Mouse (Mus musculus) NIH3T3 (cell line): ENCODE results near the gene Camta2.

Experiments used
- DNase-seq: peaks from one replicate; pipeline ENCODE4 v3.0.0-alpha.2; 2012; ENCODE audit warnings: low read depth

The Camta2 gene

DNA sequence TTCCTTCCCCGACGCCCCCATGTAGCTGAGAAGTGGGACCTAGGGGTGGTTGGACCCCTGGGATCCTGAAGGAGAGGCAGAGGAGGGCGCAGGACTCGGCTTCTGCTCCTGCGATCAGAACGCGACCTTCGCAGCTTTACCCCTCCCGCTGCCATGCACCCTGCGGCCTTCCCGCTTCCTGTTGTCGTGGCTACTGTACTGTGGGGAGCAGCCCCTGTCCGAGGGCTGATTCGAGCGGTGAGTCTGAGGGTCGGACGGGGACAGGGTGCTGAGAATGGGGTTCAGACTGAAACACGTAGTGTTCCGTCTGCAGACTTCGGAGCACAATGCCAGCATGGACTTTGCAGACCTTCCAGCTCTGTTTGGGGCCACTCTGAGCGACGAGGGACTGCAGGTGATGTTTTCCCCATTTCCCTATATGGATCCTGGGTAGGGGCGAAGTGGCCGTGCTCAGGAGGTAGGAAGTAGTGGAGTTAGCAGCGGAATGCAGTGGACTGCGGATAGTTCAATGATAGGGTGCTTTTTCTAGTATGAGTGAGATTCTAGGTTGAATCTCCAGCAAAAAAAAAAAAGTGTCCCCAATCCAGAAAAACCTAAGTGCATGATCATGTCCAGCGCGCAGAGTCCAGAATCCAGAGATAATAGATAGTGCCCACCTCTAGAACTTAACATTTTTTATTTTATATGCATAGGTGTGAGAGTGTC is 40.0 kb downstream of the Camta2 start:
- DNase-seq: peak; percentile 52

DNA sequence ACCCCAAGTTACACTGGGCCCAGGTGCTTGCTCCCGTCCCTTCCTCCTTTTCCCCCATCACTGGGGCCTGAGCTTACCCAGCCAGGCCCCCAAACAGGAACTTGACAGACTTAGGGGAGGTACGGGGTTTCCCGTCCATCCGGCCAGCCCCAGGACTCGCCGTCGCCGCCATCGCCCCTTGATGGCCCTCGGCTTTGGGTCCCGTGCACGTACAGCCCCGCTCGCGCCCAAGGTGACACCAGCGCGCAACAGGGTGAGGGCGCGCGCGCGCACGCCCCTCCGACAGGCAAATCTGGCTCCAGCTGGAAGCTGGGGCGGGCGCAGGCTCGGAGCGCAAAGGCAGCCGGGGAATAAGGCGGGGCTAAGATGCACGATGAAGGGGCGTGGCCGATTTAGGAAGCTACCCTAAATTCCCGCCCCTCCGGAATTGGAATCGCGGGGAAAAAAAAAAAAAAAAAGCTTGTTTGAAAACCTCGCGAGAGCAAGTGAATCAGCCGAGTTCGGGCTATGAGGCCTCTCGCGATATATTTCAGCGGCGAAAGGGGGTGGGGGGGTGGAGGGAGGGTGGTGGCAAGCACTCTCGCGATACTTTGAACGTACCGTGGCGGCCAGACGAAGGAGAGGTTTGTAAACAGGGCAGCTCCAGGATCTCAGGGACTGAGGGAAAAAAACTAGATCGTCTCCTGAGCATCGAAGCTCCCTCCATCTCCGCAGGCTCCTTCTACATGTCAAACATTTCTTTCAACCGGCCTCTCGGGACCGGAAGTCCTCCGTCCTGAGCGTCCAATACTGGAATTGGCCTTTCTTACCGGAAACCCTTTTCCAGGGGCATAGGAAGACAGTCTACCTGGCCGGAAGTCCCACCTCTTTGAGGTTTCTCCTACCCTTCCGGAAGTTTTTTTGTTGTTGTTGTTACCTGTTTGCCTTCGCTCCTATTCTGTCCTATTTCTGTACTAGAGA is 40.9 kb downstream of the Camta2 start, which contains the start of the genes Rnf167 and Slc25a11:
Rnf167 (plus strand) TSS at position 545 of the 960 bp plus-strand sequence.
Slc25a11 (minus strand) TSS at position 789 of the 960 bp plus-strand sequence.
- DNase-seq: peak; percentile 99

DNA sequence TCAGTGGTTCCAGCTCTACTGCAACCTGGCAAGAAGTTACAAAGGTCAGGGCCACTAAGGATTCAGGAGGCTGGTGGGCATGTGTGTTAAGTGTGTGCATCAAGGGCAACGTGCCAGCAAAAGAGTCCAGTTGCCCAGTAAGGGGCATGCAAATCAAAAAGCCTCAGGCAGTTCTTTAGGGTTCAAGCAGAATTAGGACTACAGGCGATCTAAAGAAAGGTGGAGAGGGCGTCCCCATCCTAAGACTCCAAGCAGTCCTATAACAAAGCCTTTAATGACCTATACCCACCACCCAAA is 41.7 kb downstream of the Camta2 start:
- DNase-seq: peak; percentile 52

DNA sequence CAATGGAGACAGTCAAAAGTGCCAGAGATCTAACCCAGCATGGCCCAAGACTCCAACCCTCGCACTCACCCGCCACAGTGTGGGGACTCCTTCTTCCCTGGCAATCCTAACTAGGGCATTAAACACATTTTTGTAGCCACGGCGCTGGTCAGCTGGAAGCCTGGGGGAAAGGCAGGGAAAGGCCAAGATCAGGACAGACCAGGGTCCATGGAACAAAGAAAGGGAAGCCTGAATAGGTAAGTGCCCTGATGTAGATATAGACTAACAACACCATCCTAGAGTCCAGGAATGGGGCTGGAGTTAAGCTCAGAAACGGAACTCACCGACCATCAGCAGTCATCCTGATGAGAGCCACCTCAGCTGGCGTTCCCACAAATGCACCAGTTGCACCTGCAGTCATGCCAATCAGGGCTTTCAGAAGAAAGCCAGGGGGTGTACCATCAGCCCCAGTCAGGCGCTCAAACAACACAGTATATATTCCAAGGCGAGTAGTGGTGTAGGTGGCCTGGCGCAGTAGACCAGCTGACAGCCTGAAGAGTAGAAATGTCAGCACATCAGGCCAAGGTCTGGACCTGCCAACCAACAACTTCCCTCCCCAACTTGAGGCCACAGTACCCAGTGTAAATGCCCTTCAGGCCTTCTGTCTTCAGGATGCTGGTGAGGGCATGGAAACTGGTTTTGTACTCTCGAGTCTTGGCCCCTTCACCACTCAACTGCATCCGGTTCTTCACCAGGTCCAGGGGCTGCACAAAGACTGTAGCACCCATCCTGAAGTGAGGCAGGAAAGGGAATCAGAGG is 42.2 kb downstream of the Camta2 start:
- no peak for DNase-seq

DNA sequence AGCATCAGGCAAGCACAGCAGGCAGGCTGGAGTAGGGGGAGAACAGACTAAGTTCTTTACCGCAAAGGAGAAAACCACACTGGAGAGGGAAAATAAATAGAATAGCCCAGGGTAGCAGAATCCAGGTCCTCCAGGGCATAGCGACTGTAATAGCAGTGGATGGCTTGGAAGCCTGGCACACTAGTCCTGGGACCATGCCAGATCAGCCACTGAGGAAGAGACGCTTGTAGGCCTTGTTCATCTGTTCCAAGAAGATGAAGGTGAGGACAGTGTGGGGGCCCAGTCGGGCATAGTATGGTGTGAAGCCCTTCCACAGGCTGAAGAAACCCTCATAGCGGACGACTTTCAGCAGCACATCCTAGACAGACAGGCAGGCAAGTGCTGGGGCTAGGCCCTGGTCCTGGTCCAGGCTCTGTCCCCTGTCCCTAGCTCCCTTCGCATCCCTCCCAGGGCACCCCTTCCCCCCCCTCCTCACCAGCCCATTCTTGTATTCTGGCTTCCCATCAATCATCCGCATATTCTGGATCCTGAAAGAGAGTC is 43.3 kb downstream of the Camta2 start:
- DNase-seq: no peak

DNA sequence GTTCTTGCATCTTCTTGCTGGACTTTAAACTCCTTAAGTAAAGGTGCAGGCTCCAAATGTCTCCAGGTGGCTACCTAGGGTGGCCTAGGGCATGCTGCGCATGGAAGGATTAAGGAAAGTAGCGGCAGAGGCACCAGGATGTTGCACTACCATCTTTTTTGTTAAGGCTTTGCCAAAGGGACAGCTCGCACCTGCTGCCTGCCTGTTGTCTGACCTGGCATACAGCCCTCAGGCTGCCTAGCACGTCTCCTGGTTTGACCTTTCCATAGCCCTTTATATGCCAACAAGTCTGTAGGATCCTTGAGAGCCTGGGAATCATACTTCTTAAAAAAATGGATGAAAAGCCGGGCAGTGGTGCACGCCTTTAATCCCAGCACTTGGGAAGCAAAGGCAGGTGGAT is 44.9 kb downstream of the Camta2 start:
- DNase-seq: no peak

DNA sequence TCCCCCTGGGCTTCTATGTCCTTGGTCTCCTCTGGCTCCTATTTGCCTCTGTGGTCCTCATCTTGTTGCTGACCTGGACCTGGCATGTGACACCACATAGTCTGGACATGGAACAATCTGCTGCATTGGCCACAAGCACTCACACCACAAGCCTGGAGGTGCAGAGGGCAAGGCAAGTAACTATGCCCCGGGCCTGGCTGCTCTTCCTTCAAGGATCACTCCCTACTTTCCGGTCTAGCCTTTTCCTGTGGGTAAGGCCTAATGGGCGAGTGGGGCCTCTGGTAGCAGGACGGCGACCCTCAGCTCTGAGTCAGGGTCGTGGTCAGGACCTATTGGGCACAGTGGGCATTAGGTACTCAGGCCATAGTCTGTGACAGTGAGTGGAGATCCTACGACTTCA is 46.7 kb downstream of the Camta2 start:
- no peak for DNase-seq

DNA sequence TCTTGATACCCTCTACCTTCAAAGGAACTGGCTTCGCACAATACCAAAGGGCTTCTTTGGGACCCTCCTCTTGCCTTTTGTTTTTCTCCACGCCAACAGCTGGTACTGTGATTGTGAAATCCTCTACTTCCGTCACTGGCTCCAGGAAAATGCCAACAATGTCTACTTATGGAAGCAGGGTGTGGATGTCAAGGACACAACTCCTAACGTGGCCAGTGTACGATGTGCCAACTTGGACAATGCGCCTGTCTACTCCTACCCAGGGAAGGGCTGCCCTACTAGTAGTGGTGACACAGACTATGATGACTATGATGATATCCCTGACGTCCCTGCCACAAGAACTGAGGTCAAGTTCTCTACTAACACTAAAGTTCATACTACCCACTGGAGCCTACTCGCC is 47.9 kb downstream of the Camta2 start:
- no peak for DNase-seq

DNA sequence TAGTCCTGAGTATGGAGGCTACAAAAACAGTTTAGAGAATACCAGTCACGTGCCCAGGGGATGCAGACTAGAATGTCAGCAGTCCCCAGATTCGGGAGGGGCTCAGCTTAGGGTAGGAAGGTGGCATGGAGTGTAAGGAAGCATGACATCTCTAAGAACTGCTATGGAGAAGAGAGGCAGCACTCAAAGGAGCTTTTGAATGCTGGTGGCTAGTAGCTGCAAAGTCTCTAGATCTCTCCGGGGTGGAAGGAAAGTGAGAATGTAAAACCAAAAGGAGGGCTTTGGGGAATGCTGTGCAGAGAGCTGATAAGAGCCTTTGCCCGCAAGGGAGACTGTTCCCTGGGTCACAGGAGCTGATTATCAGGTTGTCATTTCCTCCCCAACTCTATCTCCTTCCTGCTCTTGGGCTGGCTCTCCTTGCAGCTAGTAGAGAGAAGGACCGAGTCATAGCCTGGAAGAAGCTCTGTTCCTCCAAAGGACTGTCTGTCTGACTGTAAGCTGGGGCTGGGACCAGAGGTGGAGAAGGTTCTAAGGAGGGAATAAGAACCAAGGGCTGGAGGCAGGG is 49.1 kb downstream of the Camta2 start, which contains the start of gene Gp1ba:
Gp1ba (plus strand) TSS at position 409 of the 565 bp plus-strand sequence.
- DNase-seq: no peak

DNA sequence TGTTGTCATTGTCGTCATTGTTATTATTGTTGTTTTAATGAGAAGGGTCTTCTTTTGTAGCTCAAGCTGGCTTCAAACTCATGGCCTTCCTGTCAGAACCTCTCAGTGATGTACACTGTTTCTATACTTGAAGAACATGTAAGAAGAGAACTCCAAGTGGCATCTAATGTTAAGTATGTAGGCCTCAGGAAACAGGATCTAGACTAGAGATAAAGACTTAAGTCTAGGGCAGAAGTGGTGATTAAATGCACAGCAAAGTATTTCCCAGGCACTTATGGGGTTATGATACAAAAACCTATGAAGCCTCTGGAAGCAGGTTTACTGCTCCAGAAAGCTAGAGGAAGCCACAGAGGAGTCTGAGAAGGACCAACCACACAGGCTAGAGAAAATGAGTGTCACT is 49.6 kb downstream of the Camta2 start:
- no peak for DNase-seq

DNA sequence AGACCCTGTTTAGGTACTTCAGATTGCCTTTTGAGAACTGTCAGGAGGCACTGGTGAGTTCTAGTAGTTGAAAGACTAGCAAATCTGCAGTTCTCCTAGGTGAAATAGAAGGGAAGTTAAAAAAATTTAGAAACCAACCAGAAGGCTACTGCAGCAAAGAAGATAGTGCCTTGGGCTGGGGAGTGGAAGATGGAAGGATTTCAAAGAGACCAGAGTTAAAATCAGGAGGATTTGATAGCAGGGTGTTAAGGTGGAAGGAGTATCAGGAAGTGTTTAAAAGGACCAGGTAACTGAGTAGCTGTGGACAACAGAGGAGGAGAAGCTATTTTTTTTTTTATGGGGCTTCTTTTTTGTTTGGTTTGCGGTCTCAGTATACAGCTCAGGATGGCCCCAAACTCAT is 50.1 kb downstream of the Camta2 start:
- no peak for DNase-seq

DNA sequence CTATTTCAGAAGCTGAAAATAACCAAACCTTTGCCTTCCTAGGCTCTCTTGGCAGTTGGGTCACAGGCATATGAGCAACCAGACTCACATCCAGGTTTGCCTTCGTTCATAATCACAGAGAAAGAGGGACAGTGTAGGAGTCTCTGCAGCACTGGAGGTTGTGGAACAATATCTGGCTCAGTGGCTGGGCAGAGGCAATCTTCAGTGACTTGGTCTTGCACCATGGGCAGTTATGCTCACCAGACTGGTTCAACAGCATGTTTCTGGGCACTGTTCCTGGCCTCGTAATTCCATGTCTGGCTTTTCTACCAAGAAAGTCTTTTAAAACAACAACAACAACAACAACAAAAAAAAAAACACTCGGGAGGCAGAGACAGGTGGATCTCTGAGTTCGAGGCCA is 52.3 kb downstream of the Camta2 start:
- DNase-seq: no peak

DNA sequence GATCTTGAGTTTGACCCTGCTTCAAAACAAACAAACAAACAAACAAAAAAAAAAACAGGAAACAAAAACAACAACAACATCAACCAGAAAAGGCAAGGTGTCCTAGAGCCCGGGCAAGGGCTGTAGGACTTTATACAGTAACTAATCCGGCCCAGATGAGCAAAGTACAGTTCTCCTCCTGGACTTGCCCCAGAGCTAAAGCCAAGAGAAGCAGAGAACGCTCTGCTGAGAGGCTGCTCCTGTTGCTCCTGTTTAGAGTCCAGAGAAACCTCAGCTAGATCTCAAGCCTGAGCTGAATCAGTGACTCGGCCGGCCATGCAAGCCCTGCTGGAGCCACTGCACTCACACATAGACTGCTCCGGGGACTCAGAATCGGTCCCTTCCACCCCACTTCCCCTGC is 57.8 kb downstream of the Camta2 start:
- no peak for DNase-seq

DNA sequence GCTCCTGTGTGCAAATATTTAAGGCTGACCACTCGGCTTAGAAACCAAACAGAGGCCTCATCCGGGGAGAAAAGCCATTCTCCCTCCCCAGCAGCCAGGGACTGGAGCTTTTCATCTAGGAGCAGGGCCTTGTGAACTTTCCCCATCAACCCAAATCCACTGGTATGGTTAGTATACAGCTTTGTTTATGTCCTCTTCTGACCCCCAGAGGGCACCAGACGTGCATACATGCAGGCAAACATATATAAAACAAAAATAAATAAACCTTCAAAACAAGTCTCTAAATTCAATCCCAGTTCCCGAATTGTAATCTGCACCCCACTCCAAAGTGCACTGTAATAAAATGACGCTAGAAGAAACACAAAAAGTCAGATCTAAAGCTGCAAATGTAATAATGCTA is 58.3 kb downstream of the Camta2 start:
- DNase-seq: peak; percentile 75

DNA sequence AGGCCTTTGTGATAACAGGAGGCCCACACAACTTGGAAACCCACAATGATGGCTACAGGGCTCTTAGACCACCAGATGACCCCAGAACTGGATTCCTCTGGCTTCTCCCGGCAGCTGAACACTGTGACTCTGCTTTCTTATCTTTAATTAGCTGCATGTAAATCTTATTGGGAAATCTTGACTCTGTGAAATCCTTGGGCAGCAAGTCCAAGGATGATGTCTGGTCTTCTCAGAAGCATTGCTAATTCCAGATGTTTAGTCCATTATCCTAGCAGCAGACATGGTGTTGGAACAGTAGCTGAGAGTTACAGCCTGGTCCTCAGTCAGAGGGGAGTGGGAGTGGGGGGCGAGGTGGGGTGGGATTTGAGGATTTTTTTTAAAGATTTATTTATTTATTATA is 59.5 kb downstream of the Camta2 start:
- no peak for DNase-seq

DNA sequence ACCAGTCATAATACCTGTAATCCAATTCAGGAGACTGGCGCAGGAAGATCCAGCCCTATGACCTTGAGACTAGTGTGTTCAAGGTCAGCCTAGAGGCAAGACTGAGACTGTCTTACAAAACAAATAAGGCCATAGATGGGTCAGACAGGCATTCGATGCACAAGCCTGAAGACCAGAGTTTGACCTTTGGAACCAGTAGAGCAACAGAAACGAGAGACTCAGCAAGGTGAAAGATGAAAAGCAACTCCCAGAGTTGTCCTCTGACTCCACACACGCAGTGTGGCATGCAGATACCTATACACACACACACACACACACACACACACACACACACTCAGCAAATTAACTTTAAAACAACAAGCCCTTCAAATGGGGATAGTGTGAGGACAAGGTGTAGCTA is 61.0 kb downstream of the Camta2 start:
- DNase-seq: no peak

DNA sequence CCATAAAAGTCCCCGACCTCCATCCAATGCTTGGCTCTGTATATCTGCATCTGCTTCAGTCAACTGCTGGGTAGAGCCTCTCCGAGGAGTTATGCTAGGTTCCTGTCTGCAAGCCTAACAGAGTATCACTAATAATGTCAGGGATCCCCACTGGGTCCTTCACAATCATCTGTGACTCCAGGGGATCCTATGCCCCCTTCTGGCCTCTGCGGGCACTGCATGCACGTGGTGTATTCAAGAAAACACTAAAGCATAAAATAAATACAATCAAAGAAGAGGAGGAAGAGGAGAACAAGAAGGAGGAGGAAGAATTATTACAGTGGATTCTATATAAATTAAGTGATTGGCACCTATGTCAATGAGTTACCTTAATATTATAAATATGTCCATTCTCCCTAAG is 62.4 kb downstream of the Camta2 start:
- peak; percentile 73 for DNase-seq

DNA sequence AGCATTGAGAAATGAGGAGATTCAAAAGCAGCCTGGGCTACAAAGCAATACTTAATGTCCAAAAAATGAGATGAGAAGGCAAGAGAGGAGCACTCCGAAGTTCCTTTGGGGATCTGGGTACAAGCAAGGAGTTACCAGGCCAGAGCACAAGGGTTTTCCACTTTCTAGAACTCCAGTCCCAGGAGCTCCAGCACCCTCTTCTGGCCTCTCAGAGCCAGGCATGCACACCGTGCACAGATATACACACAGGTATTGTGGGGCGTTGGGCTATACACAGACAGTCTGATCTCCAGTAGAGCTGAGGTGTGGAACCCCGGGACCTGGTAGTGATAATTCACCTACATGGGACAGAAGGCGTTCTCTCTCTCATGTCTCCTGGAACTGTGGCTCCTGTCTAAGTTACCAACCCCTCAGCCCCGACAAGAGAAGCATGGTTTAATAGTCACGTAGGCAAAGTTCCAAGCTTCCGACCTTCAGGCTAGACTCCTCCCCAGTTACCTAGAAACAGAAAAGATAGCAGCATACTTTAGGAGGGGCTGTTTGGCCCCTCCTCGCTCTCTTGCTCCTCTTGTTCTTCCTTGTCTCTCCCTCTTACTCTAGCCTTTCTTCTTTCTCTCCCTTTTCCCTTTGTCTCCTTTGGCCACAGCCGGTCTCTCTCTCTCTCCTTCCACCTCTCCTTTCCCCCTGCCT is 64.7 kb downstream of the Camta2 start:
- peak; percentile 32 for DNase-seq

DNA sequence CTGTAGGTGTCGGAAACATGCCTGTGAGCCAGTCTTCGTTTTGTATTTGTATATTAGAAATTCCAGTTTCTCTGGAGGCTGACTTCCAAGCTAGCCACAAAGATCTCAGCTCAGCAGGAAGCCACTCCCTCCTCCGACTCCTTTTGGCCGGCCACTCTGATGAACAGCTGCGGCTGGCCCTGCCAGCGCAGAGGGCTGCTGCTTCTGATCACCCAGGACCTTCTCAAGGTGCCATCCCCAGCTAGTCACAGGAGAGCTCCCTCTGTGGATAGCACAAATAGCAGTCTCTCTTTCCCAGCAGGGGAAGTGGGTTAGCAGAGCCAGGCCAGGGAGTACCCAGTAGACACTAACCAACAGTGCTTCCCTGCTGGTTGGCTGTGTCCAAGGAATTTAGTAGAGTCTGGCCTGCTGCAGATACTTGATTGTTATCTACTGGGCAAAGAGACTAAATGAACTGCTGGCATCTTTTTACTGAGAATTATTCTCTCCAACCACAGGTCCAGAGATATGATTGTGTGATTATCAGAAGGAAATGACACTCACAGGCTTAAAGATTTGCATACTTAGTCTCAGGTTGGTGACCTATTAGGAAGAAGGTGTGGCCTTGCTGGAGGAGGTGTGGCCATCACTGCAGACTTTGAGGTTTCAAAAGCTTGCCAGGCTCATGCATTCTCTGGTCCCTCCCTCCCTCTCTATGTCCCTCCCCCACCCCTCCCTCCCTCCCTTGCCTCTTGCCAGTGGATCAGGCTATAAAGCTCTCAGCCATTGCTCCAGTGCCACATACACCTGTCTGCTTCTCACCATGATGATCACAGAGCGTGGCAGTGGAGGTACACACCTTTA is 65.7 kb downstream of the Camta2 start:
- peak; percentile 26 for DNase-seq
